Mouse (Mus musculus): ENCODE data around the gene Odf3l2. TPM values are rescaled to one million over a fixed set of nuclear protein-coding genes. Genes with fewer than 3 reads are reported as not detected.

The Odf3l2 gene
- total RNA-seq, 1 experiment from 2014 or later = not detected

DNA sequence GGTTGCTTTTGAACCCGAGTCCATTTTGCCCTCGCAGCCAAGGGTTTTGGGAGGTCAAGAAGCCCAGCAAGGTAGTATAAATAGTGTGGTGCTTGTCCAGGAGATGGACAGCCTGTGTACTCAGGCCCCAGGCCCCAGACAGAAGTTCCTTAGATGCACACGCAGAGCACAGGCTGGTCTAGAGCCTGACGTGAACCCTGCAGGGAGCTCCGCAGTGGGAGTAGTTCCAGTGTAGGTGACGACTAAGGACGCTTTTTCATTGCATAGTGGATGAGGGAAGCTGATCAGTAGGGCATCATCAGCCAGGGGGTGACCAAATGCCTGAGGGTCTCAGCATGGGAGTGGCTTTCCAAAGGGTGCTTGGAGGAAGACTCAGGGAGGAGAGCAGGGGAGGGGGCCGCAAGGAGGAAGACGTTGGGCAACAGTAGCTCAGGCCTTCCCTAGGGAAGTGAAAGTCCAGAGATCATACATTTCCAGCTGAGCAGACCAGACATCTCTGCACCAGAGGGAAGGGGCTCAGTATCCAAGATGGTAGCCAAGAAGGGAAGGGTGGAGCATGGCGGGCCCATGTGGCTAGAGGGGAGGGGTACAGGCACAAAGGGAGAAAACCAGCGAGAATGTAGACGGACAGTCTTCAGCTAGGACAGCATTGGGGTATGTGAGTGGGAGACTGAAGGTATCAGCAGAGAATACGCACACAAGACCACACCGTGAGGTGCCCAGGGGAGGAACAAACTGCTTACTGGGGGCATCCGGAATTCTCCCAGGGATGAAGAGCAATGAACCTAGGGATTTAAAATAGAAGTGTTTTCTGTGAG lies 24.7 kb upstream of the Odf3l2 start:
- no peak for DNase-seq

DNA sequence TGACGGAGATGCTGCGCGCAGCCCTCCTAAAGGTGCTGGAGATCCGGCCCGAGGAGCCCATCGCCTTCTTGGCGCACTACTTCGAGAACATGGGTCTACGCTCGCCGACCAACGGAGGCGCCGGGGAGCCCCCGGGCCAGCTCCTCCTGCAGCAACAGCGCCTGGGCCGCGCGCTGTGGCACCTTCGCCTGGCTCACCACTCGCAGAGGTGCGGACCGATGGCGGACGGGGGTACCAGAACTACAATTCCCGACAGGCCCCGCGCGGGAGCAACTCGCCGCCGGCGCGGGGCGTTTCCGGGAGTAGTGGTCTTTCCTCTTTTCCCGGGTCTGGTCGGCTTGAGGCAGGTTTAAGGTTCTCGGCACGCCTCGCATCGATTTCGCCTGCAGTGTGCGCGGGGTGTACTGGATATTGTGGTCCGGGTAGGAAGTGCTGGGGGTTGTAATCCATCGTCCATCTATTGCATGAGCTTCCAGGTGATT lies 24.1 kb upstream of the Odf3l2 start:
- DNase-seq = peak; percentile 79

DNA sequence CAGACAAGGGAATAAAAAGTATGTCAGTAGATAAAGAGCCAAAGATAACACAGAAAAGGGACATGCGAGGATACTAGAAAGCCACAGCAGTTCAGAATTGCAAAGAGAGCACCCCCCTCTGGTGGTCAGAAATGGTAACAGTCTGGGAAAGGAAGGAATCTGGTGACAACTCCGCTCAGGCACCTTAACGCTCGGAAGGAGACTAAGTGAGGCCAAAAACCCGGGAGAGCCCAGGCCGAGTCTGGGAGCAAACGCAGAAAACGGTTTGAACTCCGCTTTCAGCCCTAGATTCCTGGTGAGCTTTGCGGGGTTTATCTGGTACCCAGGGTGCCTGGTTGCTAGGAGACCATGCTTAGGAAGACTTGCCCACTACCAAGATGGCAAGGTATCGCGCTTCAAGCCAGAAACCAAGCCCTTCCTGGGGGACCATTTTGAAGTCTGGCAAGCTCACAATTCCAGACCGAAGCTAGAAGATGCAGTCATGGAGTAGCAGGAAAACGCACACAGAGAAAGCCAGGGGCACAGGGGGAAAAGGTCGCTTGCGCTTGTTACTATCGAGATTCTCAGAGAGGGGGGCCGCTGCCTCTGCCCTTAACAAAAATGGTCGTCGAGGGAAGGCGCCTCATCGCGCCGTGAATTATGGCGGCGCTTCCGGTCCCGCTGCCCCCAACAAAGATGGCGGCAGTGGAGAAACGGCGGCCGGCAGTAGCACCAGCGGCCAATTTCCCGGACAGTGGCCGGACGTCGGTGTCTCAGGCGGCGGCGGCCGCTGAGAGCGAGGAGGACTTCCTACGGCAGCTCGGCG lies 23.4 kb upstream of the Odf3l2 start, which contains the start of gene Tpgs1:
TSS of gene Tpgs1 (plus strand) at position 599 of the 805 bp plus-strand sequence.
- peak; percentile 85 for DNase-seq

DNA sequence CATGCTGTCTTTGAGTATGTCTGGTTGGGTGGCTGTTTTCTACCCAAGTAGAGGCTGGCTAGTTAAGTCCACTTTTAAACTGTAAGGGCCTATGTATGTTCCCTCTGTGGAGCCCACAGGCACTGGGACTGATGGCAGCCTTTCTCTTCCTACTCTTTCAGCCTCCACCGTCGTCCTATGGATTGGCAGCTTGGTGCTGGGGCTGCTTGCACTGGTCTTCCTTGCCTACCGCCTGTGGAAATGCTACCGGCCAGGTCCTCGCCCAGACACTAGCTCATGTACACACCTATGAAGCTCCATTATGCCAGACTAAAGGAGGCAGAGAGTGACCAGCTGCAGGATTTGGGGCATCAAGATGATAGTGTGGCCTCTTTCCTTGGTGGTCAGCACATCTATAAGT lies 22.5 kb upstream of the Odf3l2 start:
- no peak for DNase-seq

DNA sequence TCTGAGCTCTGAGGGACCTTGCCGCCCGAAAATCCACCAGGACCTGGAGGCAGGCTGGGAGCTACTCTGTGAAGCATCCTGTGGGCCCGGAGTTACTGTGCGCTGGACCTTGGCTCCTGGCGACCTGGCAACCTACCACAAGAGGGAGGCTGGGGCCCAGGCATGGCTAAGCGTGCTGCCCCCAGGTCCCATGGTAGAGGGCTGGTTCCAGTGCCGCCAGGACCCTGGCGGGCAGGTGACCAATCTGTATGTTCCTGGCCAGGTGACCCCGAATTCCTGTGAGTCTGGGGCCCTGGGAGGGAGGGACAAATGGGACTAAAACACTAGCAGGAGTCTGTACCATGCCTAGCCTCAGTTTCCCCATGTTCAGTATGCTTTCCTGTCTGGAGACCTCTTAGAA lies 21.0 kb upstream of the Odf3l2 start:
- DNase-seq = no peak

DNA sequence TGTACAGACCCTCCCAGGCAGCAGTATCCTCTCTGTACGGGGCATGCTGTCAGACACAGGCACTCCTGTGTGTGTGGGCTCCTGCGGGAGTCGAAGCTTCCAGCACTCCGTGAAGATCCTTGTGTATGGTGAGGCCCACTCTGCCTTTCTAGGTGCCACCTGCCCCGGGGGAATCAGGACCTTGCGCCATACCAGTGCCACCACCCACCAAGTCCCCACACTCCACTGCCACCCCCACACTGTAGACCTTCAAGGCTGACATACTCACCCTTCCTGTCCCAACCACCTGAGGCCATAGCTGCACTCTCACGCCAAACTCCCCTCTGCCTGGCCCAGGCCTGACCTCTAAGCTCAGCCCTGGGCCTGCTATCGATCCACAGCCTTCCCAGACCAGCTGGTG lies 19.5 kb upstream of the Odf3l2 start:
- DNase-seq = no peak

DNA sequence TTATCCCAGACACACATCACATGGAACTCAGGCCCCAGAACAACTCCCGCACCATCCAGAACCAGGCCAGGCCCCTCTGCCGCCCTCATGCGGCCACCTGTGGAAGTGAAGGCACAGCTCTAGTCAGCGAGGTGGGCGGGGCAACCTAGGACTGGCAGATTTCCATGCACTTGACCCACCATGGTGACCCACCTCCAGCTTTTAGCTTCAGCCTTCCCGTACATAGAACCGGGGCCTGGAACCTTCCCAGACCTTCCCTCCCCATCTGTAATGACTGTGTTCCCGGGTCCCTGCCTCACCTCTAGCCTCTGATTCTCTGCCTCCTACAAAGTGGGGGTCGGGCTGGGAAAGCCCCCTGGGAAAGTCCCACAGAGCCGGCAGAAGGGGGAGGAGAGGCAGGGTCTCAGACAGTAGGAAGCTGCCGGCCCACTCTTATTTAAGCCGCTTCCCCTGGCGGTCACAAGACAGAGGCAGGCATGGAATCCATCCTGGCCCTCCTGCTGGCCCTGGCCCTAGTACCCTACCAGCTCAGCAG lies 18.7 kb upstream of the Odf3l2 start, which contains the start of gene Madcam1:
TSS of gene Madcam1 (plus strand) at position 429 of the 535 bp plus-strand sequence.
- DNase-seq = peak; percentile 71

DNA sequence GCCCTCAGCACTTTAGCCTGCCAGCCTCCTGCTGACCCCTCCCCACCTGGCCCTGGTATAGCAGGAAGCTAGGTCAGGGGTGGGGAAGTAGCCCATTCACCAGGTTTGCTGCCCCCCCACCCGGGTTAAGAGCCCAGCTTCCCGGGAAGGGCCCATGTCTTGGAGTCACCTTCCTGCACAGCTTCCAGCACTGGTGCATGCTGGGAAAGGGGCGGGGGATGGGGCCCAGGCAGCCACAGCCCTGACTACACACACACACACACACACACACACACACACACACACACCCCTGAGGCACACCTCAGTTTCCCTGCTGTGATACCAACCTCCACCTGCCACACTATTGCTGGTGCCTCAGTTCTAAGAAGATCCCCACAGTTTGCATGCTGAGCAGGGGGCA lies 16.3 kb upstream of the Odf3l2 start:
- DNase-seq = no peak

DNA sequence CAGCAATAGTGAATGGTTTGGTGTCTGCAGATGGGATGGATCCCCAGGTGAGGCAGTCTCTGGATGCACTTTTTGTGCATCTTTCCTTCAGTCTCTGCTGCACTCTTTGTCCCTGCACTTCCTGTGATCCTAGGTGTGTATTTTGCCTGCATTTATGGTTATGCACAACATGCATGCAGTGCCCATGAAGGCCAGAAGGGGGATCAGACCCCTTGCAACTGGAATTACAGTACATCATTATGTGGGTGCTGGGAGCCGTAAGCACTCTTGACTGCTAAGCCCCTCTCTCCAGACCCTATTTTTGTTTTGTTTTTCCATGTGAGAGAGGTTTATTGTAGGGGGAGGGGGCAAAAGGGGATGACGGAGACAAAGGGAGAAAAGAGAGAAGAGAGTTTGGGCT lies 14.8 kb upstream of the Odf3l2 start:
- no peak for DNase-seq

DNA sequence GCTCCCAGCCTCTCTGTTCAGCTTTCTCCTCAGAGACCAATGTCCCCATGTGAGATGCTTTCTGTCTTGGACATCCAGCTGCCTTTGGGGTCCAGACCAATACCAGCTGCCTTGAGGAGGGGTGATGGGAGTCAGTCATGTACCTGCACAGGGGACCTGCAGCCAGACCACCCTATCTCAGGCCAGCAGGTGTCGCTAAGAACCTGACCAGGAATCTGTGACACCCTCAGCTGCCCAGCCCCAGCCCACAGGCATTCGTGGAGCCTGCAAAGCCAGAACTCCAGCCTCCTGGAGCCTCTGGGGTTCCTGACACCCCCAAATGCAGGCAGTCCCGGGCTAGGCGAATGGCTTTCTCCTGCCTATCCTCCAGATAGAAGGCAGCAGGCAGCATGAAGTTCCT lies 13.3 kb upstream of the Odf3l2 start:
- no peak for DNase-seq

DNA sequence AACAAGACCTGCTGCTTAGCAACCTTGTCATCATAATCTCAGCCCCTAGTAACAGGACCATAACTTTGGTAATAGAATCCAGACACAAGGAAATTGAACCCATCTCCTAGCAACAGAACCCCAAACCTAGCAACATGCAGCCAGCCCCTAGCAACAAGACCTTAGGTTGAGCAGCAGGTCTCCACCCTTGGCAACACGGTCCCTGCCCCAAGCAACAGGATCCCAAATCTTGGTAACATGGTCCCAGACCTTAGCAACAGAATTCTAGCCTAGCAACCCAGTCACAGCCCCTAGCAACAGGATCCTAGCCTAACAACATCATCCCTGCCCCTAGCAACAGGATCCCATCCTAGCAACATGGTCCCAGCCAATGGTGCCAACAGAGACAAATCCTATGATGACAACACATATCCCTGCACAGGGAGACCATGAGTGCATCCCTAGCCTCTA lies 9.4 kb upstream of the Odf3l2 start:
- no peak for DNase-seq

DNA sequence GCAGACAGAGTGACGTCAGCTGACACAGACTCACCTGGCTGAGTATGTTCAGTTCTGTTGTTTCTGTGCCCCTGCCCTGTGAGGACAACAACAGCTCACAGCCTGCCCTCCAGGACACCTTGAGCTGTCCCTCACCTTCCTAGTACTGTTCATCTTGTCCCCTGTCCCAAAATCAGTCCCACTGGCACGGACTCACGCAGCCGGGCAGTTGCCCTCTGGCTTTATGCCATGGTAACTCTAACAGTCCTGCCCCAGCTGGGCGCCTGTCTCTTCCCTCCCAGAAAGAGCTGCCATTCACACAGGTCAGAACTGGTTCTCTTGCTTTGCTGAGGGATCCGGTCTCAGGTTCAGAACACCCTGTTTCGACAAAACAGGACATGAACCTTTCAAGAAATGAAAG lies 7.3 kb upstream of the Odf3l2 start:
- no peak for DNase-seq

DNA sequence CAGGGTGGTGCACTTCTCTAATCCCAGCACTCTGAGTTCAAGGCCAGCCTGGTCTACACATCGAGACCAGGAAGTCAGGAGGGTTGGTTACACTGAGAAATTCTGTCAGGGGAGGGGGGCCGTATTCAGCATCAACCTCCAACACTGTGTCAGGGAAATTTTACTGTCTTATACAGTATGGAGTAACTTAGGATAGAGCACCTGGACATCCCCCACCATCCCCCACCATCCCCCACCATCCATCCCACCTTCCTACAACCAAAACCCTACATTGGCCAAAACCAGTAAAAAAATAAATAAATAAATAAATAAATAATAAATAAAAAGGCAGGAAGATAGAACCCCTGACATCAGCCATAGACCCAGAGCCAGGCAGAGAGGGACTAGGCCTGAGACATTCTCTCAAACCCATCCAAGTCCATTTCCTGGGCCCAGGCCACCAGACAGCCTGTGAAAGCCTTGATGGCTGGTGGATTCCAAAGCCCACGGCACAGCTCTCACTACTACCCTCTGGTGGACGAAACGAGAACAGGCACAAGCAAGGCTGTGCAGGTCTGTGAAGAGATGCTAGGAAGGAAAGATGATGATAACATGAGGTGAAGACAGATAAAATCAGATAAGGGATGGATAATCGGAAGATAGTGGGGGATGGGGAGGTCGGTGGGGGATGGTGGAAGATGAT lies 3.7 kb upstream of the Odf3l2 start:
- peak; percentile 71 for DNase-seq

DNA sequence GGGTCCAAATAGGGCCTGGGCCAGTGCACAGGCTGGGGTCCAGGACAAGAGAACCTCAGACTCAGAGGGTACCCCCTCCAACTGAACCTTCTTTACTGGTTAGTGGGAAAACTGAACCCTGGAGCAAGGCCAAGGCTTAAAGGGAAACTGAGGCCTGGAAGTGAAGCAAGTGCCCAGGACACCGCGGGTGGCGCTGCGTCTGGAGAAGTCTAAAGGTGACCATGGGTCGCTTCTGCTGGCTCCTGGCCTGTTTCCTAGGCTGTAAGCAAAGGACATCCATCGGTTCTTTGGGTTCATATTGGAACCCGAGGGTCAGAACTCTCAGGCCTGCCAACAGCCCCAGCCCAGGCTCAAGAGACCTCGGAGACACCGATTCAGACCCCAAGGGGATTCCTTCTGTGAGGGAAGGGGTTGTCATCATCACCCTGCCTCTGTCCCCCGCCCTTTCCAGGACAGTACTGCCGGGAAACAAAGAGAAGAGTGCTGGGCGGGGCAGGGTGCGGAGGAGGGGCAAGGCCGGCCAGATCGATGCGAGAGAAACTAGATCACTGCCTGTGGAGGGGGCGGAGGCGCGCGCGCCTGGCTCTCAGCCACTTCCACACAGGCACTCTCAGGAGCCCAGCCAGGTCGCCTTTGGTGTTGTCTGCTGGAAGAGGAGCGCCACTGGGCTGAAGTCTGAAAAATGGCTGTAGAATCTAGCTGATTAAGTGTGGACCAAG lies 6.9 kb downstream of the Odf3l2 start:
- DNase-seq = peak; percentile 51

DNA sequence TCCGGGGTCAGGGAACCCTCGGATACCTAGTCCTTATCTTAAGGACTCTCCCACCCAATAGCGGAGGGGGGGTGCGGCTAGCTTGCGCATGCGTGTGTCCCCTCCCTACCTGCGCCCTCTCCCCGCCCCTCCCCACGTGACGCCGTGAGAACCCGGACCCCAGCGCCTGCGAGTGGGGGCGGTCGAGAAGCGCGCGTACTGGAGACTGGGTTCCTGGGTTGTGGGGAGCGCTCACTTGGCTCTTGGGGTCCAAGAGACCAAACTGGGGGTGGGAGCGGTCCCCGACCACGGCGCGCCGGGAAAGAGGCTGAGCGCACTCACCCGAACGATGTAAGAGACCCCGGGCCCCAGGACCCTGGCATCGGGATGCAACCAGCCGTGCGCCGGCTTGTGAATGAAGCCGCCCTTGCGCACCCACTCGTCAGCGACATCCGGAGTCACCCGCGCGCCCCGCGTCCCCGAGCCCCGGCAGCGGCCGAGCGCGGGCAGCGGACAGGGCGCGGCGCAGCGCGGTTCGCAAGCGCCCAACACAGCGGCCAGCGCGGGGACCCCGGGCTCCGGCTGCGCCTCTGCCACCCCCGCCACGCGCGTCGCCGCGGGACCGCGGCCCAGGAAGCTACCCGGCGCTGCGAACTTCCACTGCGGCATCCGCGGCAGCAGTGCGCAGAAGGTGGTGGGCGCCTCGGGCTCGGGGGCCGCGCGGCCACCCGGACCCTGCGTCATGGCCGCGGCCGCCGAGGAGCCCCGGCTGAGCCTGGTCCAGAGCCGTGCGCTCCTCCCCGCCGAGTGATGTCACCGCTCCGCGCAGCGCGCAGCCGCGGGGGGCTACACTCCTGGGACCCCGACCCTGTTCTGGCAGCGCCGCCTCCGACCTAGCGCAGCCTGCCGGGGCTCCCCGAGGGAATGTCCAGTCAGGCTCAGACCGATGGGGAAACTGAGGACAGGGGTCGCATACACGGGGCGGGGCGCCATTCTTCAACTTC lies 8.1 kb downstream of the Odf3l2 start, which contains the start of gene Shc2:
TSS of gene Shc2 (minus strand) at position 791 of the 983 bp plus-strand sequence.
- DNase-seq = peak; percentile 47

DNA sequence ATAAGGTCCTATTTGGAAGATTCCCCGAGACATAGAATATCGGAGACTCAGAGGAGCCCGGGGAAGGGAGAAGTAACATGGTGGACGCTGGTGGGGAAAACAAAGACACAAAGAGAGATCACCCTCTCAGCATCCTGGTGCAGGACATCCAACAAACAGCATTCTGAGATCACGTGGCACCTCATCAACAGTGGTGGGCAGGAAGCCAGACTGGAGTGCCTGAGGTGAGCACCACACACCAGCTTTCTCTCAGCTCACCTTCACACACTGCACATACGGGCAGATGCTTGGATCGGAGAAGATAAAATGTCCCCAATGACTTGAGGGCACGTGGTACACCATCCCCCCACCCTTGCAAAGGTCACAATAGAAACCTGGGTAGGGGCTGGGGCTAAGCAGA lies 9.3 kb downstream of the Odf3l2 start:
- no peak for DNase-seq

DNA sequence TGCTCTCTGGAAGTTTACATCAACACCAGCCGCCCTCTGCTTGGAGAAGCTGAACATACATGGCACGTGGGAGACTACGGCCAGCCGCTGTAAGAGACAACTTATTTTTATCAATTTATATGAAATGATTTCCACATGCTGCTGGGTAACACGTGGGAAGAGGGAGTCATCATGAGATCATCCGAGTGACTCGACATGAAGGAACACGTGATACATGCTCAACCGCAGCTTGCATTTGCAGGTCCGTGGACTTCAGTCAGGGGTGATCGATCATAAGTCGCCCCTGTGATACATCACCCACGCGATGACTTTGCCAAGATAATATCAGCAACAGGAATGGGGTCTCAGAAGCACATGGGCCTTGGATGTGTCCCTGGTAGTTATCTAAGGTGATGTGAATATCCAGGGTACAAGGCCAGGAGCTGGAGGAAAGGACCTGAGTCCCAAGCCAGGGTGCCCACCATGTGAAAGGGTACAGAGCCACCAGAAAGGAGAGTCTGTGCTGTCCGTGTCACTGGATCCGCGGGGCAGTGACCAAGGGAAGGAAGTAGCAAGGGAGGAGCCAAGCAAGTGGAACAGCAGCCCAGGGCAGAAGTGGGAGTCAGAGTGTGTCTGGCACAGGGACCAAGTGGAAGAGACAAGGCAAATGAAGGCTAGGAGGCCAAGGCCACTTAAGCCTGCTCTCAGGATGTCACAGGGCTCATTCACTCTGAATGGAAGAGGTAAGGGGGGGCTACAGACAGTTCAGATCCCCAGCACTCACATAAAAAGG lies 12.3 kb downstream of the Odf3l2 start:
- DNase-seq = no peak

DNA sequence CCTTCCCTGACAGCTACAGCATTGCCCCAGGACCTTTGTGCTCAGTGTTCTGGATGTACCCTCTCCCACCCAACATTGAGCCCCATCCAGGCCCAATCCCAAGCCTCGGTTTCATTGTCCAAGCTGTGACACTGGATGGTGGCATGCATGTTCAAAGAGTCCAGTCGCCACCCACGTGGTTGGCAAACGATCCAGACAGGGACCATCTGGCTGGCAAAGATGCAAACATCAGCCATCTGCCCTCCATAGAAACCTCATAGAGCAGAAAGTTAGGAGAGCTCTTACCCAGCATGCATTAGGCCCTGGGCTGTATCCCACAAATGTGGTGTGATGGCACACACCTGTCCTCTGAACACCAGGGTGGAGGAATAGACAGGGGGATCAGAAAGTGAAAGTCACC lies 14.1 kb downstream of the Odf3l2 start:
- no peak for DNase-seq

DNA sequence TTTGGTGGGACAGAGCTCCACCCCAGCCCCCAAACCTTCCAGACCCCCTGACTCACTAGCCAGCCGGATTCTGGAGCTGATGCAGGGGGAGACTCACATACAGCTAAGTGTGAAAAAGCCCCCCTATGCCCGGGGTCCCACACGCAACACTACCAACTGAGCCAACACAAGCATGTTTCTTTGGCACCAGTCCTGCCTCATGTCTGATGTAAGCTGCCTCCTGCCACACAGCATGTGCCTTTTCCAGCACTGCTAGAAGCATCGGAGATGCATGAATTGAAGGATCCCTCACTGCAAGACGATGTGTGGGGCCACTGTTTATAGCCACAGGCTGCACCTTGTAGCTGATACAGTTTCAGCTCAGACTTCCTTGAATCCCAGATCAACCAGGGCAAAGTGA lies 17.2 kb downstream of the Odf3l2 start:
- no peak for DNase-seq
